Mouse (Mus musculus): ENCODE measurements around the gene Usp31. TPM values are rescaled to one million over a fixed set of nuclear protein-coding genes. Genes with fewer than 3 reads are reported as not detected.

The Usp31 gene
- 0.94 and 1.3 TPM in 2 replicates for polyA plus RNA-seq (2015; fragmentation: Nextera tagmentation; extraction: Ambion mirVana)

DNA sequence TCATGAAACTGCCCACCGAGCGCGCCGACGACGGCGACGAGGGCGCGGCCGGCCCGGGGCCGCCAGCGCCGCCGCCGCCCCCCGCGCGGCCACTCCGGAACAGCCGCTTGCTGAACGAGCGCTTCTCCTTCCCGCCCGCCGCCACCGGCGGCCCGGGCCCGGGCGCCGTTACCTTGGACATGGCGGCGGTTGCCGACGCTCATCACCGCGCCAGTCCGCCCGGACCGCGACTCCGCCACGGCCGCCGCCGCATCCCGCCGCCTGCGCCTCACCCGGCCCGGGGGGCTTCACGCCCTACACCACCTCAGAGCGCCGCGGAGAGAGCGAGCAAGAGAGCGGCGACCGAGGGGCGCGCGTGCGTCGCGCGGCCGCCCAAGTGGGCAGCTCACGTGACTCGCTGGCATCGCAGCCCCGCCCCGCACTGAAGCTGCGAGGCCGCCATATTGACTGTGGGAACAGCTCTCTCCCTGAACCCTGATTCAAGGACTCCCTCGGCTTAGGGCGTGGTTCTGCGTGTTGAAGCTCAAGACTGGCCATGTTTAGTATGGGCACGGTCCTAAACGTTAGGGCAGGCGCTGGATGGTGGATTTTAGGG lies at the start of gene Usp31:
TSS of gene Usp31 (minus strand) at position 181 of the 595 bp plus-strand sequence.
- ATAC-seq (ENCODE audit: extremely low read depth, insufficient number of reproducible peaks, low FRiP score, low TSS enrichment) = peak; percentile 98
- peak within 1 kb of the TSS; percentile 99 for H3K4me2 ChIP-seq
- H3K9ac ChIP-seq = peak within 1 kb of the TSS; percentile 89
- H3K4me3 ChIP-seq = peak within 1 kb of the TSS; percentile 88
- under 1% methylated on average over 51 of the region's 82 CpGs for WGBS
- H3K36me3 ChIP-seq = peaks cover 5% of the 10 kb centered on the region; the same call in 1 of the 2 replicates
- peaks cover 39% of the 10 kb centered on the region for H3K4me1 ChIP-seq
- no peaks in the 10 kb centered on the region for H3K9me3 ChIP-seq
- peak within 1 kb of the TSS; percentile 74 for H3K27ac ChIP-seq (replicated peaks)
- peaks cover 20% of the 10 kb centered on the region for H3K27me3 ChIP-seq (replicated peaks)

DNA sequence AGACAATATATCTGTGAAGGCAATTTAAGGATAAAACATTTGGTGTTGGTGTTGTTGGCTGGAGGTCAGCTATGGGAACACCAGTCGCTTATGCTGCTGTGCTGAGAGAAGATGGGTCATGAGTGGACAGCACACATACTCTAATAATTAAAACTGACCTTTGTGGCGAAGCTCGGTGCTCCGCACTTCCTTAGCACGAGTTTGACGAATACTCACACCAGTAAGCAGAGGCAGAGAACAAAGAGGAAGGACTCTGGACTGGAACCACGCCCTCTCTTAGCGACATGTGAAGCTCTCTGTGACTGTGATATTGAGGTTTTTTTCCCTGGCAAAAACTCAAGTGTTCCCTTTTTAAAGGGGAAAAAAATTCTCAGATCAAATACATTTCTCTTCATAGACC lies 47.7 kb upstream of the Usp31 start:
- no peak for ATAC-seq (ENCODE audit: extremely low read depth, insufficient number of reproducible peaks, low FRiP score, low TSS enrichment)

DNA sequence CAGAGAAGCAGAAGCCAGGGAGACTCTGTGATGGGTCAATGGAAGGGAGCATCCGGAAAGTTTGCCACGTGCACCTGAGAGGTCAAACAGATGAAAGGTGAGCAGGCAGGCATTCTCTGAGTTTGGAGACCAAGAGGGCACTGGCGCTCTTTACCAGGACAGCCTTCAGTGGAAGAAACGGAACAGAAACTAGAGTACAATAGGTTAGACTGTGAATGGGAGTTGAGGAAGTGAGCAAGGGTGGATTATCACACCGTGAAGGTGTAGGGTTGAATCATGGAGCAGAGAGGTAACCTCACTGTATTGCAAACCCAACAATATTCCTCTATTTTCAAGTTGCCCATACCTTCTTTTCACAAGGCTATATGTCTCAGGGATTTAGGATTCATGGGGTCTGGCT lies 43.2 kb upstream of the Usp31 start:
- Histone ChIP-seq H3K4me3 (no peak overlapping the region), H3K4me1 (no peaks in the 10 kb centered on the region), H3K27ac (replicated peaks) (no peak overlapping the region), H3K9me3 (no peaks in the 10 kb centered on the region), H3K4me2 (no peak overlapping the region), H3K27me3 (replicated peaks) (no peaks in the 10 kb centered on the region; the same call in 1 of the 2 replicates), H3K9ac (no peak overlapping the region), H3K36me3 (no peaks in the 10 kb centered on the region)
- WGBS = 81% methylated on average over 5 of the region's 5 CpGs
- no peak for ATAC-seq (ENCODE audit: extremely low read depth, insufficient number of reproducible peaks, low FRiP score, low TSS enrichment)

More for the DNA sequence above, 47.7 kb upstream of the Usp31 start:
- Histone ChIP-seq H3K36me3 (no peaks in the 10 kb centered on the region), H3K9me3 (no peaks in the 10 kb centered on the region), H3K4me2 (no peak overlapping the region), H3K4me3 (no peak overlapping the region), H3K27me3 (replicated peaks) (peaks cover 3% of the 10 kb centered on the region; the same call in 1 of the 2 replicates), H3K9ac (no peak overlapping the region), H3K27ac (replicated peaks) (no peak overlapping the region), H3K4me1 (no peaks in the 10 kb centered on the region)
- 65% methylated on average over 8 of the region's 8 CpGs for WGBS

DNA sequence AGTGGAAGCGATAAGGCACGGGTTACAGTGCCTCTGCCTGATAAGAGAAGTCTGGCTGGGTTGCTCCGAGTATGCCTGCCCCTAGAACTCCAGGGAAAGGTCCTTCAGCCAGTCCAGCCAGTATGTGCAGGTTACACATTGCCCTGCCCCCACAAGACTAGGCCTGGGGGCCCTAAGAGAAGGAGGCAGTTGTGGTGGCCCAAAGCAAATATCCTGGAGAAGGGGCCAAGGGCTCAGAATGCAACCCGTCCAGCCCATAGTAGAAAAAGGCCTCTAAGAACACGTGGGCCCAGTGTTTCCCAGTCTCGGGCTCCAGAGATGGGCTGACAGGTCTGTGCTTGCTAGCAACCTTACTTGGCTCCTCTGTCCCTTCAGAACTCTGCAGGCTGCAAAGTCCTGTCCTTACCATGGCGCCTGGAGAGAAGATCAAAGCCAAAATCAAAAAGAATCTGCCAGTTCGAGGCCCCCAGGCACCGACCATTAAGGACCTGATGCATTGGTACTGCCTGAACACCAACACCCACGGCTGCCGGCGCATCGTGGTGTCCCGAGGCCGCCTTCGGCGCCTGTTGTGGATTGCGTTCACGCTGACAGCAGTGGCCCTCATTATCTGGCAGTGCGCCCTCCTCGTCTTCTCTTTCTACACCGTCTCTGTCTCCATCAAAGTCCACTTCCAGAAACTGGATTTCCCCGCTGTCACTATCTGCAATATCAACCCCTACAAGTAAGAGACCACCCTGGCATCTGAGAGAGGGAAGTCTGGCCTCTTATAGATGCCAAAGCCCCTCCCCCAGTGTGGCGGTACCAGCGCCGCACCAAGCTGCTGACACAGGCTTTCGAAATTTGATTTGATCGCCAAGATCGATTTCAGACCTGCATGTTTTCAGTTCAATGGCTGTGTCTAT lies 30.7 kb upstream of the Usp31 start:
- Histone ChIP-seq H3K9ac (no peak overlapping the region), H3K4me3 (no peak overlapping the region), H3K4me1 (peaks cover 19% of the 10 kb centered on the region), H3K27me3 (replicated peaks) (peaks cover 66% of the 10 kb centered on the region), H3K27ac (replicated peaks) (no peak overlapping the region), H3K9me3 (no peaks in the 10 kb centered on the region), H3K36me3 (no peaks in the 10 kb centered on the region), H3K4me2 (no peak overlapping the region)
- WGBS = 37% methylated on average over 29 of the region's 29 CpGs
- ATAC-seq (ENCODE audit: extremely low read depth, insufficient number of reproducible peaks, low FRiP score, low TSS enrichment) = no peak

DNA sequence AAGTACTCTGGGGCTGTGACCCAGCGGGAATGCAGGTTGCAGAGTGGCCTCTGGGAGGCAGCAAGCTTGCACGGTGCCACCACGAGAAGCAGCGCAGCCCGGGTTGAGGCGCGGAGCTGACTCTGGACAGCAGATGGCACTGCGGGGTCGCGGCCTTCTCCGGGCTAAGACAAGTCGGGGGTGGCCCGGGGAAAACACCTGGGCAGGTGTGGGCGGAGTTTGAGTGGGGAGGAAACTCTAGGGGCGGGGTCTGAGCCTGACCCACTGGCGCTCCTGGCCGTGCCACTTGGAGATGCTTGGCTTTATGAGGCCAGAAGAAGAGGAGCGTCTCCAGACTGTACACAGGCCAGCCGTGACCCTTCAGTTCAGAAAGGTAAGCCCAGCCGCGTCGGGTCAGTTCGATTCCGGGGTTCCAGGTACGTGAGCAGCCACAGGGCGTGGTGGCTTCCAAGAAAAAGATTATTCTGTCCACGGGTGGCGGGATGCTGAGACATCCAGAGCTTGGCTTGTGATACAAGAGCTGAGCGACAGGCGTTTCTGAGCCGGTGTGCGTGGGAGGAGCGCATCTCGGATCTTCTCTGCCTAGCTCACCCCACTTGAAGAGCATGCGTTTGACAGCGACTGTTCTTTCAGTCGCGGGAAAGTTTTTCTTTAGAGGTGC lies 27.2 kb upstream of the Usp31 start, which contains the start of gene Scnn1g:
TSS of gene Scnn1g (plus strand) at position 309 of the 661 bp plus-strand sequence.
- Histone ChIP-seq H3K4me1 (peaks cover 19% of the 10 kb centered on the region), H3K36me3 (no peaks in the 10 kb centered on the region), H3K4me3 (peak within 1 kb of the TSS; percentile 48), H3K4me2 (peak within 1 kb of the TSS; percentile 75), H3K9me3 (no peaks in the 10 kb centered on the region), H3K9ac (0 out of 2 replicates have a peak within 1 kb of the TSS, but pooled peaks have one; percentile 6), H3K27ac (replicated peaks) (no peak within 1 kb of the TSS), H3K27me3 (replicated peaks) (peaks cover 59% of the 10 kb centered on the region)
- 2% methylated on average over 38 of the region's 38 CpGs for WGBS
- peak; percentile 37 for ATAC-seq (ENCODE audit: extremely low read depth, insufficient number of reproducible peaks, low FRiP score, low TSS enrichment)

DNA sequence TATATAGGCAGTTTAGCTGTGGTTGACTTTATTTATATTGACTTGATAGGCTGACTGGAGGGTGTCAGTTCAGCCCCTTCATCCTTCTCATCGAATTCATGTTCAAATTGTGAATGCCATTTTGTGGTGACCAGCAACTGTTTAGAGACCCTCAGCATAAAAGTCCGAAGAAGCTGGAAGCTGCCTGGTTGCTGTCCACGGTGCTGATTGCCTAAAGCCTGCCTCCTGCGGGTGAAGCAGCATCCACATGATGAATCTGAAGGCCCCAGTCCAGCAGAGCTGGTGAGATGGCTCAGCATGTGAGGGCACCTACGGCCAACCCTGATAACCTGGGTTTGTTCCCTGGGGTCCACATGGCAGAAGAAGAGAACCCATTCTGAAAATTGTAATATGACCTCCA lies 23.2 kb upstream of the Usp31 start:
- Histone ChIP-seq H3K27me3 (replicated peaks) (peaks cover 24% of the 10 kb centered on the region), H3K36me3 (no peaks in the 10 kb centered on the region), H3K4me2 (no peak overlapping the region), H3K9me3 (no peaks in the 10 kb centered on the region), H3K4me1 (peaks cover 10% of the 10 kb centered on the region), H3K9ac (no peak overlapping the region), H3K4me3 (no peak overlapping the region), H3K27ac (replicated peaks) (no peak overlapping the region)
- no peak for ATAC-seq (ENCODE audit: extremely low read depth, insufficient number of reproducible peaks, low FRiP score, low TSS enrichment)
- WGBS = 11% methylated on average over 5 of the region's 5 CpGs

DNA sequence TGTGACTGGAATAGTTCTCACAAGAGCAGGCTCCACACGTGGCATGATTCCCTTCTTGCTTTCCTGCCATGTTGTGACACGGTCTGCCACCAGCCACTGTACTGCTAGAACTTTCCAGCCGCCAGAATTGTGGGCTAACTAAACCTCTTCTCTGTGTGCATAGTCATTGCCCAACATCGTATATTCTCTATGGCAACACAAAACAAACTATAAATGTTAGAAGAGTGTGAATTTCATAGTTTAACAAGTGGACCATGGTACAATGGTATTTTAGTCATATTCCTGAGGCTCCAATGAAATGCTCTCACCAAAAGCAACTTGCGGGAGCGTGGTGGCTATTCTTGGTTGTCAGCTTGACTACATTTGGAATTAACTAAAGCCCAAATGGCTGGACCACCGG lies 10.0 kb upstream of the Usp31 start:
- H3K9me3 ChIP-seq = no peaks in the 10 kb centered on the region
- H3K36me3 ChIP-seq = no peaks in the 10 kb centered on the region
- H3K27ac ChIP-seq (replicated peaks) = no peak overlapping the region
- H3K4me3 ChIP-seq = no peak overlapping the region
- 71% methylated on average over 7 of the region's 7 CpGs for WGBS
- no peak for ATAC-seq (ENCODE audit: extremely low read depth, insufficient number of reproducible peaks, low FRiP score, low TSS enrichment)
- H3K4me2 ChIP-seq = no peak overlapping the region
- no peak overlapping the region for H3K9ac ChIP-seq
- H3K4me1 ChIP-seq = no peaks in the 10 kb centered on the region
- peaks cover 13% of the 10 kb centered on the region for H3K27me3 ChIP-seq (replicated peaks)

DNA sequence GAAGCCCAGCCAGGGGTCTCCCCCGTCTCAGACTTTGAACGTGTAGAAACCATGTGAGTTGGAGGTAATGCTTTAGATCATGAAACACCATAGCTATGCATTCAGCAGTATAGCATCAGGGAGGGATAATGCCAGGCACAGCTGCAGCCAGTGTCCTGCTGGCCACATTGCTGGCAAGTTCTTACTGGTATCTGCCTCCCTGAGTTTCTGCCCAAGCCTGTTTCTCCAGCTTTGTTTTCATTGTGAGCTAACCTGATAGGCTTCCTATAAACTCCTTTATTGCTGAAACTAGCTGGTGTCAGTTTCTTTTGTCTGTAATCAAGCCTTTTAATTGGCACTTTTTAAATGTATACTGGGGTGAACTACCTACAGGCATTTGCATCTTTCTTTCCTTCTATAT lies 4.1 kb upstream of the Usp31 start:
- peaks cover 3% of the 10 kb centered on the region for H3K4me1 ChIP-seq
- H3K27me3 ChIP-seq (replicated peaks) = peaks cover 31% of the 10 kb centered on the region
- H3K27ac ChIP-seq (replicated peaks) = no peak overlapping the region
- H3K9me3 ChIP-seq = no peaks in the 10 kb centered on the region
- no peak for ATAC-seq (ENCODE audit: extremely low read depth, insufficient number of reproducible peaks, low FRiP score, low TSS enrichment)
- no peak overlapping the region for H3K4me2 ChIP-seq
- no peak overlapping the region for H3K4me3 ChIP-seq
- 34% methylated on average over 2 of the region's 2 CpGs for WGBS
- H3K9ac ChIP-seq = no peak overlapping the region
- H3K36me3 ChIP-seq = no peaks in the 10 kb centered on the region

DNA sequence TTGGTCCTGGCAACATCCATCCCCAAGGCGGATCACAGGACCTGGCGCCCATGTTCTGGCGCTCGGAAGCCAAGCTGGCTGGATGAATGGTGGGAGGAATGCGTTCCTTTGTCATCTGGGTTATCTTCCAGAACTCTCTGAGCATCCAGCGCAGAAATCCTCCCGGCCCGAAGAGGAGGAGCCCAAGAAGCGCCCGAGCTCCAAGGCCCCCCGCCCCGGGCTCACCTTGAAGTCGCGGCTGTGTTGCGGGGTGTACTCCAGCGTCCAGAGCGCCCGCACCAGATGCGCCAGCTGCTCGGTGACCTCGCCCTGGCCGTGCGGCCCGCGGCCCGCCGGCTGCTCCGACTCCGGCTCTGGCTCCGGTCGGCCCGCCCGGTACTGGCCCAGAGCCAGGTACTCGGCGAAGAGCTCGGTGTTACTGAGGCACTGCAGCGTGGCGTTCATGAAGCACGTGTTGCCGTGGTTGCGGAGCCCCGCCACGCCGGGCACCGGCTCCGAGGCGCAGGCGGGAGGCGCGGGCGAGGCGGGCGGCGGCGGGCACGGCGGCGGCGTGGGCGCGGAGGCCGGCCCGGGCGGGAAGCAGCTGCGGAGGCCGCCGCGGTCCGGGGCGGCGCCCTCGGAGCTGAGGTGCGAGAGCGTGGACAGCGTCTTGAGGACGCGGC lies 511 bp downstream of the Usp31 start:
- peak overlapping the region; percentile 88 for H3K4me3 ChIP-seq
- peak overlapping the region; percentile 99 for H3K4me2 ChIP-seq
- ATAC-seq (ENCODE audit: extremely low read depth, insufficient number of reproducible peaks, low FRiP score, low TSS enrichment) = peak; percentile 23
- H3K36me3 ChIP-seq = peaks cover 5% of the 10 kb centered on the region; the same call in 1 of the 2 replicates
- peaks cover 45% of the 10 kb centered on the region for H3K4me1 ChIP-seq
- peak overlapping the region; percentile 89 for H3K9ac ChIP-seq
- peak overlapping the region; percentile 74; the same call in 1 of the 2 replicates for H3K27ac ChIP-seq (replicated peaks)
- H3K9me3 ChIP-seq = no peaks in the 10 kb centered on the region
- H3K27me3 ChIP-seq (replicated peaks) = peaks cover 17% of the 10 kb centered on the region
- WGBS = under 1% methylated on average over 51 of the region's 77 CpGs

DNA sequence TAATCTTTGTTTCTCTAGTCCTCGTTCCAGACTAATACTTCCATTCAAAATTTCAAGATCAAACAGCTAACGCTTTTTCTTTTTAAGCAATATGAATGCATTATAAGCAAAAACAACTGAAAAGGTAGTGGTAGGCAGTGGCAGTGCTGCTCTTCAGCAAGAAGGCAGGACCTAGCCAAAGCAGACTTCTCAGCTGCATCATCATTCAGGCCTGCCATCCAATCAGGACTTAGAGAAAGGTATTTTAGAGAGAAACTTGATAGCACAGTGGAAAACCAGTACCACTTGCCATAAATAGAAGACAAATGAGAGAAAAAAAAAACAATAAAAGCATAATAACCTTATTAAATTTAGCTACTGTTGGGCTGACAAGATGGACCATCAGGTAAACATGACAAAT lies 2.0 kb downstream of the Usp31 start:
- Histone ChIP-seq H3K4me2 (peak overlapping the region; percentile 99), H3K27me3 (replicated peaks) (peaks cover 11% of the 10 kb centered on the region), H3K4me1 (peaks cover 52% of the 10 kb centered on the region), H3K27ac (replicated peaks) (no peak overlapping the region), H3K36me3 (peaks cover 5% of the 10 kb centered on the region; the same call in 1 of the 2 replicates), H3K4me3 (peak overlapping the region; percentile 88), H3K9ac (no peak overlapping the region), H3K9me3 (no peaks in the 10 kb centered on the region)
- no peak for ATAC-seq (ENCODE audit: extremely low read depth, insufficient number of reproducible peaks, low FRiP score, low TSS enrichment)
- 77% methylated on average over 2 of the region's 2 CpGs for WGBS
